Mouse (Mus musculus): ENCODE results near the gene U2af1. TPM values are rescaled to one million over a fixed set of nuclear protein-coding genes. Genes with fewer than 3 reads are reported as not detected.
"Not testable (repeated sequence)": the region's sequence is repeated elsewhere in the genome, so short reads cannot be mapped to it uniquely, and the experiment has no call there.

Gene U2af1
- 45.9 and 53.1 TPM in 2 replicates for polyA plus RNA-seq (2012; rRNA removed)

GRCm38 (mm10) chr17:31658468-31659185, at the start of gene U2af1:
Gene U2af1, minus strand, starts transcription at chr17:31658892.
- DNase-seq (ENCODE audit: low read depth) = peak; percentile 63

GRCm38 (mm10) chr17:31705271-31706020, 46.8 kb upstream of the U2af1 start:
- no peak for DNase-seq (ENCODE audit: low read depth)

GRCm38 (mm10) chr17:31703276-31703980, 44.7 kb upstream of the U2af1 start:
- no peak for DNase-seq (ENCODE audit: low read depth)

- no peak for DNase-seq (ENCODE audit: low read depth)
Measured at GRCm38 (mm10) chr17:31698347-31698746, 39.7 kb upstream of the U2af1 start.

GRCm38 (mm10) chr17:31695356-31695755, 36.7 kb upstream of the U2af1 start:
- DNase-seq (ENCODE audit: low read depth) = not testable (repeated sequence)

- no peak for DNase-seq (ENCODE audit: low read depth)
Measured at GRCm38 (mm10) chr17:31694949-31695348, 36.3 kb upstream of the U2af1 start.

GRCm38 (mm10) chr17:31694023-31694376, 35.3 kb upstream of the U2af1 start:
- DNase-seq (ENCODE audit: low read depth) = no peak

- no peak for DNase-seq (ENCODE audit: low read depth)
Measured at GRCm38 (mm10) chr17:31693330-31694022, 34.8 kb upstream of the U2af1 start.

- DNase-seq (ENCODE audit: low read depth) = no peak
Measured at GRCm38 (mm10) chr17:31692918-31693317, 34.2 kb upstream of the U2af1 start.

GRCm38 (mm10) chr17:31689606-31690005, 30.9 kb upstream of the U2af1 start:
- no peak for DNase-seq (ENCODE audit: low read depth)

- DNase-seq (ENCODE audit: low read depth) = no peak
Measured at GRCm38 (mm10) chr17:31688112-31688511, 29.4 kb upstream of the U2af1 start.

- DNase-seq (ENCODE audit: low read depth) = no peak
Measured at GRCm38 (mm10) chr17:31686225-31686564, 27.5 kb upstream of the U2af1 start.

GRCm38 (mm10) chr17:31685514-31686224, 27.0 kb upstream of the U2af1 start:
- DNase-seq (ENCODE audit: low read depth) = no peak

GRCm38 (mm10) chr17:31680450-31680849, 21.8 kb upstream of the U2af1 start:
- DNase-seq (ENCODE audit: low read depth) = no peak

- no peak for DNase-seq (ENCODE audit: low read depth)
Measured at GRCm38 (mm10) chr17:31677507-31677906, 18.8 kb upstream of the U2af1 start, which contains the start of gene Cryaa. Gene Cryaa, plus strand, starts transcription at chr17:31677807.

GRCm38 (mm10) chr17:31674426-31674825, 15.7 kb upstream of the U2af1 start:
- DNase-seq (ENCODE audit: low read depth) = no peak

- no peak for DNase-seq (ENCODE audit: low read depth)
Measured at GRCm38 (mm10) chr17:31672279-31672678, 13.6 kb upstream of the U2af1 start.

GRCm38 (mm10) chr17:31671698-31672097, 13.0 kb upstream of the U2af1 start:
- DNase-seq (ENCODE audit: low read depth) = no peak

GRCm38 (mm10) chr17:31670163-31670562, 11.5 kb upstream of the U2af1 start:
- no peak for DNase-seq (ENCODE audit: low read depth)

GRCm38 (mm10) chr17:31668306-31668705, 9.6 kb upstream of the U2af1 start:
- DNase-seq (ENCODE audit: low read depth) = no peak

GRCm38 (mm10) chr17:31664760-31665159, 6.1 kb upstream of the U2af1 start:
- DNase-seq (ENCODE audit: low read depth) = no peak
